Mouse (Mus musculus) heart, embryonic 11.5 days (tissue): ENCODE measurements at regions not wholly inside any gene's neighbourhood (a gene's known extent, or its start where the extent isn't known, plus 50 kb on each side); places are given as distances from the start of the nearest gene placed in this dataset.

Experiments used
- ATAC-seq: fragments of 200-750 bp; cut with Nextera tagmentation; replicated peaks from 2 replicates; pipeline ENCODE4 v1.8.0; 2017; ENCODE audit warnings: moderate library complexity; ENCODE audit not compliant: insufficient number of reproducible peaks, low FRiP score, low TSS enrichment
- H3K27ac ChIP-seq: fragments of 300-500 bp; sonication (generic); 2 replicates; pipeline ENCODE4 v1.5.1; 2014; ENCODE audit warnings: mild to moderate bottlenecking, low read depth, low read length
- H3K27me3 ChIP-seq: fragments of 300-500 bp; sonication (generic); 2 replicates; pipeline ENCODE4 v1.6.1; 2014; ENCODE audit warnings: mild to moderate bottlenecking, low read length, mixed read lengths; ENCODE audit not compliant: control insufficient read depth, insufficient read depth
- H3K36me3 ChIP-seq: fragments of 300-500 bp; sonication (generic); 2 replicates; pipeline ENCODE4 v1.6.1; 2014; ENCODE audit warnings: mild to moderate bottlenecking, low read length, moderate library complexity, mixed read lengths; ENCODE audit not compliant: control insufficient read depth, insufficient read depth
- H3K4me1 ChIP-seq: fragments of 300-500 bp; sonication (generic); 2 replicates; pipeline ENCODE4 v1.6.1; 2014; ENCODE audit warnings: low read length; ENCODE audit not compliant: control insufficient read depth, insufficient read depth
- H3K4me2 ChIP-seq: fragments of 300-500 bp; sonication (generic); 2 replicates; pipeline ENCODE4 v1.6.1; 2014; ENCODE audit warnings: mild to moderate bottlenecking, moderate library complexity
- H3K4me3 ChIP-seq: fragments of 300-500 bp; sonication (generic); 2 replicates; pipeline ENCODE4 v1.5.1; 2014; ENCODE audit warnings: low read depth, low read length
- H3K9ac ChIP-seq: fragments of 300-500 bp; sonication (generic); 2 replicates; pipeline ENCODE4 v1.6.1; 2014; ENCODE audit warnings: mild to moderate bottlenecking, low read depth, low read length, moderate library complexity
- H3K9me3 ChIP-seq: fragments of 300-500 bp; sonication (generic); replicated peaks from 2 replicates; pipeline ENCODE4 v1.6.1; 2016; ENCODE audit warnings: low read length; ENCODE audit not compliant: control insufficient read depth
- WGBS: fragments of 180-500 bp; shearing (Covaris S2); extraction: QIAGEN DNeasy Blood & Tissue Kit; methylation state at CpG from one replicate; pipeline ENCODE4 v1.1.7; 2014; ENCODE audit not compliant: insufficient replicate concordance; 5-methylcytosine and 5-hydroxymethylcytosine counted together

DNA sequence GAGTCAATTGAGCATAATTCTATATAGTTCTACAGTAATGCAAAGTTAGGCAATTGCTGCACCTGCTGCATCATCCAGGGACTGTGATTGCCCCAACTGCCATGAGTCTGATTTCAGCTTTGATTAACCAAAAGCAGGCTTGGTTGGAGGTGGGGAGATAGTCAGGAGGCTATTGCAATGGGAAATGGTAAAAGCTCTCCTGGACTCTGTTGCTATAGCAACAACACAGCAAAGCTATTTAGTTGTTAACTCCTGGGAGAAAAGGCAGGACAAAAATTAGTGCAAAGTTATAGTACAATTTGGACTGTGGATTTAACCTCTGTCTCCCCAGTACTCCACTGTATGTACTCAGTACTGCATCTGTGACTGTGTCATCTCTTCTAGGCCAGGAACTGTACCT is 51.7 kb upstream of the Rasgrf1 start:
- Histone ChIP-seq H3K4me2 (no peak overlapping the region), H3K36me3 (no peaks in the 10 kb centered on the region), H3K4me3 (no peak overlapping the region), H3K27me3 (no peaks in the 10 kb centered on the region), H3K9me3 (no peaks in the 10 kb centered on the region), H3K9ac (no peak overlapping the region), H3K27ac (no peak overlapping the region), H3K4me1 (no peaks in the 10 kb centered on the region)
- ATAC-seq = no peak

DNA sequence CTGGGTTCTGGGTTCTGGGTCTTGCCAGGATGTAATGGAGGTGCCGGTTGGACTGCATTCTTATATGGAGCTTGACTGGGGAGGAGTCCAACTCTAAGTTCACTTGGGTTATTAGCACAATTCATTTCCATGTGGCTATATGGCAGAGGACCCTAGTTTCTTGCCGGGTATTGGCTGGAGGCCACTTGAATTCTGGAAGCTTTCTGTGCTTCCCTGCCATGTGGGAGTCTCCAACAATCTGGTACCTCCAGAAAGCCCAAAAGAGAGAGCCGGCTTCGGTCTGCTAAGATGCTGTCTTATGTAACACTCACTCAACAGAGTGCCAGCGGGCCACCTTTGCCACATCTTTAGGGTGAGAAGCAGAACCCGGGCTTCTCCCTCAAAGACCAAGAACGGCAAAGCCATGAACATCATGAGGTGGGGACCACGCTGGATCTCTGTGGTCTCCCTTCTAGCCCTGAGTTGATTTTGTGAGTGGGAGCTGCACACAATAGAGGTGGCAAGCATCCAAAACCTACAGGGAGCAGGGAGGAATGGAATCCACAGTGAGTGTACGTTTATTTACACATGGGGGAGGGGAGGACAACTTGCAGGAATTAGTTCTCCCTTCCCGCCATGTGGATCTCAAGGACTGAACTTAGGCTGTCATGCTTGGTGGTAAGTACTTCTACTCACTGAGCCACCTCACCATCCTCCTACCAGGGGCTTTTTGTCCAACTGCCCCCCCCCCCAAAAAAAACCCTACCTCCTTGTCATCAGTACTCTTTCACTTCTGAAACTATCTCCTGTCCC is 59.0 kb upstream of the Rasgrf1 start:
- Histone ChIP-seq H3K36me3 (no peaks in the 10 kb centered on the region), H3K4me3 (no peak overlapping the region), H3K9ac (no peak overlapping the region), H3K4me2 (no peak overlapping the region), H3K27ac (no peak overlapping the region), H3K9me3 (no peaks in the 10 kb centered on the region), H3K4me1 (no peaks in the 10 kb centered on the region), H3K27me3 (no peaks in the 10 kb centered on the region)
- 74% methylated on average over 10 of the region's 10 CpGs for WGBS
- ATAC-seq = no peak; the same call in 1 of the 2 replicates

DNA sequence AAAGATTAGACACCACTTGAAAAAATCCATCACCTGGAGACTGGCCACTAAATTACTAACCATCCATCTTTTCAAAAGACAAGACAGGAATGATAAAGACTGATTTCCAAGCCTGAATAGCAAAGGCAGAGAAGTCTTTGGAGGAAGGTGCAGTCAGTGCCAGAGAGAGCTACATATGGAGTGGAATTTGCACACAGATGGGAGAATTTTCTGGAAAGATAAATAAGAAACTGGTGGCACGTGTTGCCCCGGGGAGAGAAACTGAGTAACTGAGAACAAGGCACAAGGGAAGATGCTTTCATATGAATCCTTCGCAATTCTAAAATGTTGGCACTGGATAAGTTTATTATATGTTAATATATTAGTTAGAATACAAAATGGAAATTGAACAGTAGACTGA is 59.8 kb upstream of the Rasgrf1 start:
- Histone ChIP-seq H3K9ac (no peak overlapping the region), H3K9me3 (no peaks in the 10 kb centered on the region), H3K27me3 (no peaks in the 10 kb centered on the region), H3K4me2 (no peak overlapping the region), H3K27ac (no peak overlapping the region), H3K4me1 (no peaks in the 10 kb centered on the region), H3K36me3 (no peaks in the 10 kb centered on the region), H3K4me3 (no peak overlapping the region)
- ATAC-seq = no peak
- 81% methylated on average over 3 of the region's 3 CpGs for WGBS

- H3K9ac ChIP-seq = no peak overlapping the region
- WGBS = 56% methylated on average over 3 of the region's 3 CpGs
- no peak for ATAC-seq
- H3K4me1 ChIP-seq = no peaks in the 10 kb centered on the region
- no peaks in the 10 kb centered on the region for H3K36me3 ChIP-seq
- H3K9me3 ChIP-seq = no peaks in the 10 kb centered on the region
- H3K27me3 ChIP-seq = no peaks in the 10 kb centered on the region
- H3K4me2 ChIP-seq = no peak overlapping the region
- H3K27ac ChIP-seq = no peak overlapping the region
- H3K4me3 ChIP-seq = no peak overlapping the region
Observed at GRCm38 (mm10) chr9:89848571-89848970, 61.1 kb upstream of the Rasgrf1 start.

DNA sequence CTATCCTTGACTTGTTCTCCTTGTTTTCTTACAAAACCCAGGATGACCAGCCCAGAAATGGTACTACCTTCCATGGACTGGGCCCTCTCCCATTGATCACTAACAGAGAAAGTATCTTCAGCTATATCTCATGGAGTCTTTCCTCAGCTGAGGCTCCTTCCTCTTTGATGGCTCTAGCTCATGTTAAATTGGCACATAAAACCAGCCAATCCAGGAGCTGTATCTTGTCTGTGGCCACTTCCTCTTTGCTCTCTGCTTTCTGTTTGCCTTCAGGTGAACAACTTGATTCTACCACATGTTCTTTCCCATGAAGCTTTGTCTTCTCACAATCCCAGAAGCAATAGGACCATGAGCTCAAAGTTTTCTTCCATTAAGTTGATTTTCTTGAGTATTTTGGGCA is 62.7 kb upstream of the Rasgrf1 start:
- Histone ChIP-seq H3K4me3 (no peak overlapping the region), H3K27ac (no peak overlapping the region), H3K4me1 (no peaks in the 10 kb centered on the region), H3K27me3 (no peaks in the 10 kb centered on the region), H3K4me2 (no peak overlapping the region), H3K9me3 (no peaks in the 10 kb centered on the region), H3K36me3 (no peaks in the 10 kb centered on the region), H3K9ac (no peak overlapping the region)
- ATAC-seq = no peak

GRCm38 (mm10) chr9:89842776-89843089 is 67.0 kb upstream of the Rasgrf1 start:
- Histone ChIP-seq H3K9me3 (no peaks in the 10 kb centered on the region), H3K9ac (no peak overlapping the region), H3K4me2 (no peak overlapping the region), H3K4me3 (no peak overlapping the region), H3K36me3 (no peaks in the 10 kb centered on the region), H3K4me1 (no peaks in the 10 kb centered on the region), H3K27me3 (no peaks in the 10 kb centered on the region), H3K27ac (no peak overlapping the region)
- no peak for ATAC-seq
- 83% methylated on average over 8 of the region's 8 CpGs for WGBS

- no peak overlapping the region for H3K9ac ChIP-seq
- no peak overlapping the region for H3K27ac ChIP-seq
- 52% methylated on average over 12 of the region's 12 CpGs for WGBS
- no peaks in the 10 kb centered on the region for H3K4me1 ChIP-seq
- no peaks in the 10 kb centered on the region for H3K27me3 ChIP-seq
- no peak overlapping the region for H3K4me2 ChIP-seq
- ATAC-seq = no peak
- no peaks in the 10 kb centered on the region for H3K9me3 ChIP-seq
- no peak overlapping the region for H3K4me3 ChIP-seq
- H3K36me3 ChIP-seq = no peaks in the 10 kb centered on the region
Observed at GRCm38 (mm10) chr9:89841866-89842775, 67.6 kb upstream of the Rasgrf1 start.

DNA sequence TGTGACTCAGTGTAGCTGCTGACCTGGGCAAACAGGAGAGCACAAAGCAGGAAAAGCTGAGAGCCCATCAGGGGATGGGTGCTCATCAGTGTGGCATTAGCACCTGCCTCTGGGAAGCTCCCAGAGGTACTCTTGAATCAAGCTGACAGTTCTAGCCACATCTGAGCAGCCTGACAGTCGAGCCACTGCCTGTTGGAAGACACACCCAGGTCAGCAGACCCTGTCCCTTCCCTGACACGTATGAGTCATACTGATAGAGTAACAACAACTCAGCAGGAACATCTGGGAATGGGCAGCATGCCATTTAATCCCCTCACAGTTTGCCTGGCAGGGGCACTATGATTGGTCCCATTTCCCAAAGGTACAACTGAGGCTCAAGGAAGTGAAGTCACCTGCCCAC is 68.3 kb upstream of the Rasgrf1 start:
- H3K9ac ChIP-seq = no peak overlapping the region
- no peaks in the 10 kb centered on the region for H3K9me3 ChIP-seq
- H3K27ac ChIP-seq = no peak overlapping the region
- no peak overlapping the region for H3K4me3 ChIP-seq
- WGBS = 50% methylated on average over 2 of the region's 2 CpGs
- H3K4me2 ChIP-seq = no peak overlapping the region
- H3K27me3 ChIP-seq = no peaks in the 10 kb centered on the region
- H3K36me3 ChIP-seq = no peaks in the 10 kb centered on the region
- H3K4me1 ChIP-seq = no peaks in the 10 kb centered on the region
- no peak for ATAC-seq
